8 mouse cellular contexts compared by ENCODE assay signal in genomic region chr5:137611245-137611602, GRCm38 (mm10). TPM values are rescaled to one million over a fixed set of nuclear protein-coding genes. Genes with fewer than 3 reads are reported as not detected.
DNase-seq lines count a peak whose midpoint lies in the region; ATAC-seq and TF ChIP-seq lines count a peak whose summit lies in the region.

No protein-coding gene starts in this region.

- 1% methylated on average over 6 of the region's 6 CpGs for WGBS in lung, embryonic 14.5 days
- WGBS in thymus, adult 2 months: 63% methylated on average over 6 of the region's 6 CpGs

- TF ChIP-seq POLR2A in testis, adult 2 months (IDR thresholded peaks at IDR 0.05; ENCODE audit: control insufficient read depth, low read depth, low read length): no peak
- TF ChIP-seq POLR2A in thymus, adult 2 months (IDR thresholded peaks at IDR 0.05; ENCODE audit: control insufficient read depth, extremely low read depth, insufficient read depth, low read length, poor library complexity): no peak

- H3K4me2 ChIP-seq in lung, embryonic 14.5 days: peak overlapping the region; percentile 70

- peak; percentile 85 for ATAC-seq in lung, embryonic 14.5 days (ENCODE audit: insufficient read depth)

- peak overlapping the region; percentile 96 for H3K27ac ChIP-seq in lung, embryonic 14.5 days (ENCODE audit: low read depth)
- peak overlapping the region; percentile 80 for H3K27ac ChIP-seq in testis, adult 2 months (ENCODE audit: control insufficient read depth, insufficient read depth, low read depth, low read length)
- H3K27ac ChIP-seq in thymus, adult 2 months (ENCODE audit: control insufficient read depth, insufficient read depth, low read length): no peak overlapping the region

- peaks cover 20% of the 10 kb centered on the region; the same call in 1 of the 2 replicates for H3K36me3 ChIP-seq in lung, embryonic 14.5 days (ENCODE audit: insufficient read depth)
- H3K36me3 ChIP-seq in testis, adult 2 months (ENCODE audit: control insufficient read depth, insufficient read depth, low read length): no peaks in the 10 kb centered on the region
- no peaks in the 10 kb centered on the region for H3K36me3 ChIP-seq in thymus, adult 2 months (ENCODE audit: control insufficient read depth, insufficient read depth, low read length)

- peak overlapping the region; percentile 56 for H3K9ac ChIP-seq in lung, embryonic 14.5 days

- peaks cover 35% of the 10 kb centered on the region for H3K4me1 ChIP-seq in lung, embryonic 14.5 days (ENCODE audit: insufficient read depth)
- H3K4me1 ChIP-seq in testis, adult 2 months (ENCODE audit: control insufficient read depth, insufficient read depth, low read length): peaks cover 26% of the 10 kb centered on the region
- H3K4me1 ChIP-seq in thymus, adult 2 months (replicated peaks; ENCODE audit: control insufficient read depth, insufficient read depth, low read length): no peaks in the 10 kb centered on the region

- peak overlapping the region; percentile 42 for H3K4me3 ChIP-seq in lung, embryonic 14.5 days (ENCODE audit: low read depth, low read length)
- H3K4me3 ChIP-seq in testis, adult 2 months (ENCODE audit: control insufficient read depth, low read depth, low read length): peak overlapping the region; percentile 35
- no peak overlapping the region for H3K4me3 ChIP-seq in thymus, adult 2 months (ENCODE audit: control insufficient read depth, insufficient read depth, low read length)

- H3K9me3 ChIP-seq in lung, embryonic 14.5 days (ENCODE audit: low read depth, low read length): no peaks in the 10 kb centered on the region

- 0 out of 2 replicates have a peak, but pooled peaks have one; percentile 1 for TF ChIP-seq CTCF in lung, embryonic 14.5 days (IDR thresholded peaks at IDR 0.05; ENCODE audit: low read depth)
- no peak for TF ChIP-seq CTCF in testis, adult 2 months (IDR thresholded peaks at IDR 0.05; ENCODE audit: control insufficient read depth, insufficient read depth, insufficient replicate concordance, low read depth, low read length)
- no peak for TF ChIP-seq CTCF in thymus, adult 2 months (IDR thresholded peaks at IDR 0.05; ENCODE audit: borderline replicate concordance, control insufficient read depth, extremely low read depth, insufficient read depth, low read length, poor library complexity)

- H3K27me3 ChIP-seq in lung, embryonic 14.5 days (ENCODE audit: insufficient read depth, low read length): no peaks in the 10 kb centered on the region
- no peaks in the 10 kb centered on the region for H3K27me3 ChIP-seq in testis, adult 2 months (ENCODE audit: control insufficient read depth, insufficient read depth, low read length)
- H3K27me3 ChIP-seq in thymus, adult 2 months (ENCODE audit: control insufficient read depth, insufficient read depth, low read length): no peaks in the 10 kb centered on the region

- peak; percentile 44 to 59 for DNase-seq in urinary bladder, adult 18-20 months (ENCODE audit: low spot score in 2 of 2)
- DNase-seq in urinary bladder, adult 2 months (ENCODE audit: low spot score): no peak
- DNase-seq in heart, adult 18-20 months: peak; percentile 78 to 86
- DNase-seq in kidney, adult 11 months: peak; percentile 46
- peak; percentile 84 for DNase-seq in lung, embryonic 14.5 days
- no peak for DNase-seq in thymus, adult 2 months
- no peak for DNase-seq in cerebellum, adult 8-10 months

RNA-seq across cellular contexts. Expression of gene Pcolce, which starts 2.4 kb away (rescaled TPM):
- polyA plus RNA-seq in urinary bladder, adult 2 months (2012; rRNA removed): 305 and 309 TPM in 2 replicates
- total RNA-seq in heart, adult 18-20 months (2021): 10 to 100 TPM; 43.9 to 47.5 TPM
- polyA plus RNA-seq in lung, embryonic 14.5 days (2014; fragmentation: Nextera tagmentation; extraction: Ambion mirVana): 130 and 148 TPM in 2 replicates
- polyA plus RNA-seq in testis, adult 2 months (2012; rRNA removed): 98.5 and 102 TPM in 2 replicates
- 21.9 and 29.7 TPM in 2 replicates for polyA plus RNA-seq in thymus, adult 2 months (2012; rRNA removed)

RNA-seq across cellular contexts. Expression of gene Mospd3, which starts 10.4 kb away (rescaled TPM):
- 30.9 and 38.7 TPM in 2 replicates for polyA plus RNA-seq in urinary bladder, adult 2 months (2012; rRNA removed)
- total RNA-seq in heart, adult 18-20 months (2021): 10 to 100 TPM in 1 of 2 experiments, 1 to 10 TPM in 1; 9.1 to 14.1 TPM
- polyA plus RNA-seq in lung, embryonic 14.5 days (2014; fragmentation: Nextera tagmentation; extraction: Ambion mirVana): 33.9 and 37.8 TPM in 2 replicates
- polyA plus RNA-seq in testis, adult 2 months (2012; rRNA removed): 43.0 and 45.2 TPM in 2 replicates
- polyA plus RNA-seq in thymus, adult 2 months (2012; rRNA removed): 252 and 273 TPM in 2 replicates

RNA-seq across cellular contexts. Expression of gene Fbxo24, which starts 17.6 kb away (rescaled TPM):
- 0.81 and 0.94 TPM in 2 replicates for polyA plus RNA-seq in urinary bladder, adult 2 months (2012; rRNA removed)
- under 1 TPM; 0.32 to 0.44 TPM for total RNA-seq in heart, adult 18-20 months (2021)
- polyA plus RNA-seq in lung, embryonic 14.5 days (2014; fragmentation: Nextera tagmentation; extraction: Ambion mirVana): 0.19 TPM in 1 of 2 replicates, not detected in the other
- polyA plus RNA-seq in testis, adult 2 months (2012; rRNA removed): 175 and 181 TPM in 2 replicates
- 0.27 and 0.31 TPM in 2 replicates for polyA plus RNA-seq in thymus, adult 2 months (2012; rRNA removed)

RNA-seq across cellular contexts. Expression of gene Lrch4, which starts 17.7 kb away (rescaled TPM):
- 17.4 and 19.6 TPM in 2 replicates for polyA plus RNA-seq in urinary bladder, adult 2 months (2012; rRNA removed)
- total RNA-seq in heart, adult 18-20 months (2021): 10 to 100 TPM; 17.5 to 19.1 TPM
- 32.1 and 40.5 TPM in 2 replicates for polyA plus RNA-seq in lung, embryonic 14.5 days (2014; fragmentation: Nextera tagmentation; extraction: Ambion mirVana)
- polyA plus RNA-seq in testis, adult 2 months (2012; rRNA removed): 131 and 139 TPM in 2 replicates
- polyA plus RNA-seq in thymus, adult 2 months (2012; rRNA removed): 576 and 587 TPM in 2 replicates

RNA-seq across cellular contexts. Expression of gene Gm20605, which starts 17.8 kb away (rescaled TPM):
- polyA plus RNA-seq in urinary bladder, adult 2 months (2012; rRNA removed): 22.7 and 24.6 TPM in 2 replicates
- 1 to 10 TPM; 2.9 to 4.2 TPM for total RNA-seq in heart, adult 18-20 months (2021)
- polyA plus RNA-seq in lung, embryonic 14.5 days (2014; fragmentation: Nextera tagmentation; extraction: Ambion mirVana): 9.2 and 11.7 TPM in 2 replicates
- 15.0 and 15.6 TPM in 2 replicates for polyA plus RNA-seq in testis, adult 2 months (2012; rRNA removed)
- polyA plus RNA-seq in thymus, adult 2 months (2012; rRNA removed): 149 and 153 TPM in 2 replicates

Comparison
In these comparisons a context has a peak if more than half of its experiments do, and no peak if none do; other contexts are left out.
1. DNase-seq: peak in urinary bladder, adult 18-20 months (2 of 2), heart, adult 18-20 months (2 of 2), kidney, adult 11 months (single experiment) and lung, embryonic 14.5 days (single experiment); none in urinary bladder, adult 2 months (single experiment), thymus, adult 2 months (single experiment) and cerebellum, adult 8-10 months (single experiment).
2. RNA of gene Fbxo24, which starts 17.6 kb away (polyA plus RNA-seq): 175 to 181 TPM in testis, adult 2 months; 0.81 to 0.94 TPM in urinary bladder, adult 2 months, 0.27 to 0.31 TPM in thymus, adult 2 months and 0.19 TPM in lung, embryonic 14.5 days; every median in the first group is over 10 times any median in the second.